Mouse (Mus musculus): ENCODE data around the gene Ccdc120. TPM values are rescaled to one million over a fixed set of nuclear protein-coding genes. Genes with fewer than 3 reads are reported as not detected.

Gene Ccdc120
- polyA plus RNA-seq, 1 experiment: 2.4 TPM

DNA sequence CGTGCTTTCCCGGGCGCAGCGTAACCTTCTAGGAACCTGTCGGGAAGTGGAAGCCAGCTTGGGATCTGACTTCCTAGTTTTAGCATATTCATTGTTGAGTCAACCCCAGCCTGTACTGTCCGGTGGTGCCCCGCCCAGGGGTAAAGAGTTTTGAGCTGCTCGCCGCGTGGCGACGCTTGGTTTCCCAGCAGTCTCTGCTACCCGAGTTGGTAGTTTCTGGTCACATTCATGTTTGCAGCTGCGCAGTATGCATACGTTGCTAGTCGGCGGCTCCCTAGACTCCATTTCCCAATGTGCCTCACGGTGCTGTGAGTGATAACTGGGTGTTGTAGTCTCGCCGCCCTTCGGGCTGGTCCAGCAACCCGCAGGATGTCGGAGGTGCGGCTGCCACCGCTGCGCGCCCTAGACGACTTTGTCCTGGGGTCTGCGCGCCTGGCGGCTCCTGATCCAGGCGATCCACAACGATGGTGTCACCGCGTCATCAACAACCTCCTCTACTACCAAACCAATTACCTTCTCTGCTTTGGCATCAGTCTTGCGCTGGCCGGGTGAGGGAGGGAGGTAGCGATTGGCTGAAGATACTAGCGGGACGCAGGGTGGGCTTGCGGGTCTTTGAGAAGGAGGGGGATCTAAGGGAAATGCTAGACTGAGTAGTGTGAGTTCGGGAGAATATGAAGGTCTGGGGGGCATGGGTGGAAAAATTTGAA lies 22.3 kb downstream of the Ccdc120 start, which contains the start of gene Praf2:
TSS of gene Praf2 (plus strand) at position 225 of the 707 bp plus-strand sequence.
- Histone ChIP-seq H3K27me3 (ENCODE audit: control insufficient read depth, insufficient read depth, insufficient read length) (no peaks in the 10 kb centered on the region), H3K4me3 (peak within 1 kb of the TSS; percentile 33), H3K79me2 (ENCODE audit: control insufficient read depth, insufficient read depth) (no peaks in the 10 kb centered on the region), H3K4me2 (ENCODE audit: low read depth) (peak within 1 kb of the TSS; percentile 82), H3ac (ENCODE audit: control insufficient read depth, insufficient read length) (no peak within 1 kb of the TSS), H3K36me3 (ENCODE audit: control insufficient read depth, insufficient read depth) (no peaks in the 10 kb centered on the region)
- TF ChIP-seq SRF (IDR thresholded peaks at IDR 0.05; ENCODE audit: control insufficient read depth, insufficient read length, low read depth) (no peak), POLR2A (IDR thresholded peaks at IDR 0.05; ENCODE audit: insufficient read length, low read depth) (peak; percentile 73), POLR2AphosphoS2 (IDR thresholded peaks at IDR 0.05; ENCODE audit: insufficient read length, low read depth) (peak; percentile 95), MYOG (IDR thresholded peaks at IDR 0.05; ENCODE audit: control insufficient read depth in 1 of 3, insufficient read depth in 1 of 3, insufficient read length in 2 of 3, low read depth in 2 of 3) (no peak)

DNA sequence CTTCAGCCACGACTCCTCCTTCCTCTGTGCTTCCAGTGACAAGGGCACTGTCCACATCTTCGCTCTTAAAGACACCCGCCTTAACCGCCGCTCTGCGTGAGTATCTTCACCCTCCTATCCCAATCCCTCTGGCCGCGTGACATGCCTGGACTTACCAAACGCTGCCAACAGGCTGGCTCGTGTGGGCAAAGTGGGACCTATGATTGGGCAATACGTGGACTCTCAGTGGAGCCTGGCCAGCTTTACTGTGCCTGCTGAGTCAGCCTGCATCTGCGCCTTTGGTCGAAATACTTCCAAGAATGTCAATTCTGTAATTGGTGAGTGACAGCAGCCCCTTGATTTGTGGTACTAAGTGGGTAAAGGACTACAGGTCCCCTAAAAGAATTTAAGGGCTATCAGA lies 23.5 kb downstream of the Ccdc120 start:
- H3ac ChIP-seq (ENCODE audit: control insufficient read depth, insufficient read length): no peak overlapping the region
- peaks cover 8% of the 10 kb centered on the region for H3K79me2 ChIP-seq (ENCODE audit: control insufficient read depth, insufficient read depth)
- TF ChIP-seq MAX (IDR thresholded peaks at IDR 0.05; ENCODE audit: low read depth): no peak
- 0 out of 2 replicates have a peak, but pooled peaks have one; percentile 29 for TF ChIP-seq CEBPB (IDR thresholded peaks at IDR 0.05; ENCODE audit: insufficient read depth, poor library complexity, severe bottlenecking)
- no peak for TF ChIP-seq MYOD1 (IDR thresholded peaks at IDR 0.05; ENCODE audit: control insufficient read depth in 1 of 3, insufficient read length in 2 of 3, low read depth in 2 of 3)
- no peak for TF ChIP-seq MYOG (IDR thresholded peaks at IDR 0.05; ENCODE audit: control insufficient read depth in 1 of 3, insufficient read depth in 1 of 3, insufficient read length in 2 of 3, low read depth in 2 of 3)
- TF ChIP-seq POLR2AphosphoS2 (IDR thresholded peaks at IDR 0.05; ENCODE audit: insufficient read length, low read depth): no peak
- H3K27me3 ChIP-seq (ENCODE audit: control insufficient read depth, insufficient read depth, insufficient read length): no peaks in the 10 kb centered on the region
- no peak overlapping the region for H3K4me3 ChIP-seq
- no peak overlapping the region for H3K4me2 ChIP-seq (ENCODE audit: low read depth)
- no peaks in the 10 kb centered on the region for H3K36me3 ChIP-seq (ENCODE audit: control insufficient read depth, insufficient read depth)

DNA sequence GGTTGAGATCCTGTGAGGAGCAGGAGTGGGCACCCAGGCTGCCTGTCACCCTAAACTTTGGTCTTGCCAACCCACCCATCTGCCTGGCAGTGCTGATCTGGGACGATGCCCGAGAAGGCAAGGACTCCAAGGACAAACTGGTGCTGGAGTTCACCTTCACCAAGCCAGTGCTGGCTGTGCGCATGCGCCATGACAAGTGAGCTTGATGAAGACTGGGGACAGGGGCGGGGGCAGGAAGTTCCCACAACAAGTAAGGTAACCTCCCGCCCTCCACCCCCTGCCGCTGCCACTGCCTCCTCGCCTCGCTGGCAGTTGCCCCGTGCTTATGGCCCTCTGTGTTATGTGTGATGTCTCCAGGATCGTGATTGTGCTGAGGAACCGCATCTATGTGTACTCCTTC lies 24.9 kb downstream of the Ccdc120 start:
- Histone ChIP-seq H3K79me2 (ENCODE audit: control insufficient read depth, insufficient read depth) (peaks cover 8% of the 10 kb centered on the region), H3K4me2 (ENCODE audit: low read depth) (no peak overlapping the region), H3K4me3 (no peak overlapping the region), H3ac (ENCODE audit: control insufficient read depth, insufficient read length) (no peak overlapping the region), H3K36me3 (ENCODE audit: control insufficient read depth, insufficient read depth) (no peaks in the 10 kb centered on the region), H3K27me3 (ENCODE audit: control insufficient read depth, insufficient read depth, insufficient read length) (no peaks in the 10 kb centered on the region)
- TF ChIP-seq E2F4 (IDR thresholded peaks at IDR 0.05; ENCODE audit: insufficient read depth) (no peak), POLR2AphosphoS2 (IDR thresholded peaks at IDR 0.05; ENCODE audit: insufficient read length, low read depth) (no peak), MAX (IDR thresholded peaks at IDR 0.05; ENCODE audit: low read depth) (no peak), MYOG (IDR thresholded peaks at IDR 0.05; ENCODE audit: control insufficient read depth in 1 of 3, insufficient read depth in 1 of 3, insufficient read length in 2 of 3, low read depth in 2 of 3) (no peak), USF1 (IDR thresholded peaks at IDR 0.05; ENCODE audit: low read depth) (no peak), TCF3 (IDR thresholded peaks at IDR 0.05; ENCODE audit: insufficient read length, low read depth) (no peak), POLR2A (IDR thresholded peaks at IDR 0.05; ENCODE audit: insufficient read length, low read depth) (no peak), MYOD1 (IDR thresholded peaks at IDR 0.05; ENCODE audit: control insufficient read depth in 1 of 3, insufficient read length in 2 of 3, low read depth in 2 of 3) (no peak), REST (IDR thresholded peaks at IDR 0.05; ENCODE audit: insufficient read depth, insufficient read length) (no peak), CEBPB (IDR thresholded peaks at IDR 0.05; ENCODE audit: insufficient read depth, poor library complexity, severe bottlenecking) (no peak), SRF (IDR thresholded peaks at IDR 0.05; ENCODE audit: control insufficient read depth, insufficient read length, low read depth) (no peak), TCF12 (IDR thresholded peaks at IDR 0.05; ENCODE audit: insufficient read depth, poor library complexity, severe bottlenecking) (no peak)

DNA sequence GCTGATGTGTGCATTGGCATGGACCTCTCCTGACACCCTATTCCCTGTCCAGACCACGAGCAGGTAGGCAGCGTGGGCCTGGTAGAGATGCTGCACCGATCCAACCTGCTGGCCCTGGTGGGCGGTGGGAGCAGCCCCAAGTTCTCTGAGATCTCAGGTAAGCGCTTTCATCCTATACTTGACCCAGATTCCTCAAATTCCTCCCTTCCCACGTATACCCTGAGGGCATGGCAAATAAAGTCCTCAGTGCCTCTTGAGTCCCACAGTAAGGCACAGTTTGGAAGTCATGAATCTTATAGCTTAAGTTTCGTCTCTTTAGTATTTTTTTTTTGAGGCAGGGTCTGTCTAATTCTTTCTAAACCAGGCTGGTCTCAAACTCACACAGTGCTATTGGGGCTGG lies 26.6 kb downstream of the Ccdc120 start:
- no peaks in the 10 kb centered on the region for H3K36me3 ChIP-seq (ENCODE audit: control insufficient read depth, insufficient read depth)
- TF ChIP-seq MYOD1 (IDR thresholded peaks at IDR 0.05; ENCODE audit: control insufficient read depth in 1 of 3, insufficient read length in 2 of 3, low read depth in 2 of 3) (no peak), POLR2AphosphoS2 (IDR thresholded peaks at IDR 0.05; ENCODE audit: insufficient read length, low read depth) (no peak), REST (IDR thresholded peaks at IDR 0.05; ENCODE audit: insufficient read depth, insufficient read length) (no peak), CEBPB (IDR thresholded peaks at IDR 0.05; ENCODE audit: insufficient read depth, poor library complexity, severe bottlenecking) (no peak), E2F4 (IDR thresholded peaks at IDR 0.05; ENCODE audit: insufficient read depth) (no peak), SRF (IDR thresholded peaks at IDR 0.05; ENCODE audit: control insufficient read depth, insufficient read length, low read depth) (no peak), USF1 (IDR thresholded peaks at IDR 0.05; ENCODE audit: low read depth) (no peak), MAX (IDR thresholded peaks at IDR 0.05; ENCODE audit: low read depth) (no peak), TCF3 (IDR thresholded peaks at IDR 0.05; ENCODE audit: insufficient read length, low read depth) (no peak), MYOG (IDR thresholded peaks at IDR 0.05; ENCODE audit: control insufficient read depth in 1 of 3, insufficient read depth in 1 of 3, insufficient read length in 2 of 3, low read depth in 2 of 3) (no peak), POLR2A (IDR thresholded peaks at IDR 0.05; ENCODE audit: insufficient read length, low read depth) (no peak), TCF12 (IDR thresholded peaks at IDR 0.05; ENCODE audit: insufficient read depth, poor library complexity, severe bottlenecking) (no peak)
- H3K4me3 ChIP-seq: no peak overlapping the region
- no peak overlapping the region for H3K4me2 ChIP-seq (ENCODE audit: low read depth)
- no peak overlapping the region for H3ac ChIP-seq (ENCODE audit: control insufficient read depth, insufficient read length)
- H3K79me2 ChIP-seq (ENCODE audit: control insufficient read depth, insufficient read depth): peaks cover 8% of the 10 kb centered on the region
- no peaks in the 10 kb centered on the region for H3K27me3 ChIP-seq (ENCODE audit: control insufficient read depth, insufficient read depth, insufficient read length)

DNA sequence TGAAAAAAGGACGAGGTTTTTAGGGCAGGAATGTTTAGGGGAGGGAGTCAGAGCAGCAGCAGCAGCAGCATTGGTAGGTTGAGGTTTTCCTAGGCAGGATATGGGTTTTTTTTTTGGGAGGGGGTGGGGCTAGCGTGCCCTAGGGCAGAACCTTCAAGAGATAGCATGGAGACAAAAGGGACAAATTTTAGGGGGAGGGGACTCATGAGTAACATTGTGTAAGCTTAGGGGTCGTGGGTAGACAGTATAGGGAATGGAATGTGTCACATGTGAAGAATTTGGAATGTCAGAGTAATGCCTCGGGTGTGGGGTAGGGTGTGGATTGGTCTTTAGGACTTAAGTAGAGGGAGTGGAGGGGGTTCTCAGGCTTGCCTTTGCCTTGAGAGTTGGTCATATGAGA lies 28.0 kb downstream of the Ccdc120 start:
- Histone ChIP-seq H3ac (ENCODE audit: control insufficient read depth, insufficient read length) (peak overlapping the region; percentile 35), H3K27me3 (ENCODE audit: control insufficient read depth, insufficient read depth, insufficient read length) (no peaks in the 10 kb centered on the region), H3K79me2 (ENCODE audit: control insufficient read depth, insufficient read depth) (peaks cover 8% of the 10 kb centered on the region), H3K4me3 (peak overlapping the region; percentile 63), H3K36me3 (ENCODE audit: control insufficient read depth, insufficient read depth) (no peaks in the 10 kb centered on the region), H3K4me2 (ENCODE audit: low read depth) (peak overlapping the region; percentile 68)
- TF ChIP-seq REST (IDR thresholded peaks at IDR 0.05; ENCODE audit: insufficient read depth, insufficient read length): no peak
- TF ChIP-seq CEBPB (IDR thresholded peaks at IDR 0.05; ENCODE audit: insufficient read depth, poor library complexity, severe bottlenecking): no peak
- TF ChIP-seq MYOG (IDR thresholded peaks at IDR 0.05; ENCODE audit: control insufficient read depth in 1 of 3, insufficient read depth in 1 of 3, insufficient read length in 2 of 3, low read depth in 2 of 3): no peak
- no peak for TF ChIP-seq E2F4 (IDR thresholded peaks at IDR 0.05; ENCODE audit: insufficient read depth)
- no peak for TF ChIP-seq MAX (IDR thresholded peaks at IDR 0.05; ENCODE audit: low read depth)
- TF ChIP-seq TCF12 (IDR thresholded peaks at IDR 0.05; ENCODE audit: insufficient read depth, poor library complexity, severe bottlenecking): no peak
- TF ChIP-seq TCF3 (IDR thresholded peaks at IDR 0.05; ENCODE audit: insufficient read length, low read depth): no peak
- no peak for TF ChIP-seq USF1 (IDR thresholded peaks at IDR 0.05; ENCODE audit: low read depth)
- TF ChIP-seq POLR2A (IDR thresholded peaks at IDR 0.05; ENCODE audit: insufficient read length, low read depth): no peak
- no peak for TF ChIP-seq SRF (IDR thresholded peaks at IDR 0.05; ENCODE audit: control insufficient read depth, insufficient read length, low read depth)
- no peak for TF ChIP-seq MYOD1 (IDR thresholded peaks at IDR 0.05; ENCODE audit: control insufficient read depth in 1 of 3, insufficient read length in 2 of 3, low read depth in 2 of 3)
- no peak for TF ChIP-seq POLR2AphosphoS2 (IDR thresholded peaks at IDR 0.05; ENCODE audit: insufficient read length, low read depth)

Measured in myocyte (in vitro differentiated cells).